Mouse (Mus musculus) v-Abl transformed pro-B cells (cell line): ENCODE measurements at regions not wholly inside any gene's neighbourhood (a gene's known extent, or its start where the extent isn't known, plus 50 kb on each side); places are given as distances from the start of the nearest gene placed in this dataset.

Experiments used
- in situ Hi-C, 2 experiments: fragments of 400-800 bp; cut with MboI; formaldehyde crosslinking; loops; one replicate each; pipeline ENCODE4 v1.15.1; 2025; ENCODE audit not compliant: unreplicated experiment in 2 of 2

- in situ Hi-C loops = loop anchor here (5.0 to 25.0 kb wide), 4 partner anchors 235 to 410 kb away; partner anchors contain the start of gene Hes1 (in 1 of the 2)
Observed at GRCm38 (mm10) chr16:29826927-29827326, 237.3 kb upstream of the Hes1 start.

GRCm38 (mm10) chr16:29827776-29828175 is 236.4 kb upstream of the Hes1 start:
- in situ Hi-C loops = loop anchor here (5.0 to 25.0 kb wide), 4 partner anchors 235 to 410 kb away; partner anchors contain the start of gene Hes1 (in 1 of the 2)

GRCm38 (mm10) chr16:29829457-29829856 is 234.7 kb upstream of the Hes1 start:
- in situ Hi-C loops = loop anchor here (5.0 to 25.0 kb wide), 4 partner anchors 233 to 408 kb away; partner anchors contain the start of gene Hes1 (in 1 of the 2)

GRCm38 (mm10) chr16:29830101-29830500 is 234.1 kb upstream of the Hes1 start:
- in situ Hi-C loops = loop anchor here in 1 of 2 experiments (25.0 kb wide), 2 partner anchors 232 to 357 kb away; partner anchors contain the start of gene Hes1

GRCm38 (mm10) chr16:29833298-29833697 is 230.9 kb upstream of the Hes1 start:
- in situ Hi-C loops = loop anchor here in 1 of 2 experiments (25.0 kb wide), 2 partner anchors 229 to 354 kb away; partner anchors contain the start of gene Hes1

- in situ Hi-C loops = loop anchor here in 1 of 2 experiments (25.0 kb wide), 2 partner anchors 228 to 353 kb away; partner anchors contain the start of gene Hes1
Observed at GRCm38 (mm10) chr16:29833875-29834274, 230.3 kb upstream of the Hes1 start.

- in situ Hi-C loops = loop anchor here in 1 of 2 experiments (25.0 kb wide), 2 partner anchors 228 to 353 kb away; partner anchors contain the start of gene Hes1
Observed at GRCm38 (mm10) chr16:29834669-29835068, 229.5 kb upstream of the Hes1 start.

GRCm38 (mm10) chr16:29837025-29837629 is 227.1 kb upstream of the Hes1 start:
- in situ Hi-C loops = loop anchor here in 1 of 2 experiments (25.0 kb wide), 2 partner anchors 225 to 350 kb away; partner anchors contain the start of gene Hes1

- in situ Hi-C loops = loop anchor here in 1 of 2 experiments (25.0 kb wide), 2 partner anchors 224 to 349 kb away; partner anchors contain the start of gene Hes1
Observed at GRCm38 (mm10) chr16:29837874-29838273, 226.3 kb upstream of the Hes1 start.

GRCm38 (mm10) chr16:29838981-29839661 is 225.1 kb upstream of the Hes1 start:
- in situ Hi-C loops = loop anchor here in 1 of 2 experiments (25.0 kb wide), 2 partner anchors 223 to 348 kb away; partner anchors contain the start of gene Hes1

GRCm38 (mm10) chr16:29839662-29840001 is 224.6 kb upstream of the Hes1 start:
- in situ Hi-C loops = loop anchor here (10.0 to 25.0 kb wide), 3 partner anchors 223 to 348 kb away; partner anchors contain the start of gene Hes1 (in 2 of the 2)

GRCm38 (mm10) chr16:29840412-29840811 is 223.8 kb upstream of the Hes1 start:
- in situ Hi-C loops = loop anchor here (10.0 to 25.0 kb wide), 3 partner anchors 222 to 347 kb away; partner anchors contain the start of gene Hes1 (in 2 of the 2)

GRCm38 (mm10) chr16:29841132-29841531 is 223.1 kb upstream of the Hes1 start:
- in situ Hi-C loops = loop anchor here (10.0 to 25.0 kb wide), 3 partner anchors 221 to 346 kb away; partner anchors contain the start of gene Hes1 (in 2 of the 2)

GRCm38 (mm10) chr16:29842071-29842470 is 222.1 kb upstream of the Hes1 start:
- in situ Hi-C loops = loop anchor here (10.0 to 25.0 kb wide), 3 partner anchors 220 to 345 kb away; partner anchors contain the start of gene Hes1 (in 2 of the 2)

GRCm38 (mm10) chr16:29843490-29843889 is 220.7 kb upstream of the Hes1 start:
- in situ Hi-C loops = loop anchor here (10.0 to 25.0 kb wide), 3 partner anchors 219 to 344 kb away; partner anchors contain the start of gene Hes1 (in 2 of the 2)

GRCm38 (mm10) chr16:29844706-29845596 is 219.2 kb upstream of the Hes1 start:
- in situ Hi-C loops = loop anchor here (10.0 to 25.0 kb wide), 3 partner anchors 217 to 342 kb away; partner anchors contain the start of gene Hes1 (in 2 of the 2)

GRCm38 (mm10) chr16:29845597-29845986 is 218.6 kb upstream of the Hes1 start:
- in situ Hi-C loops = loop anchor here (10.0 to 25.0 kb wide), 3 partner anchors 217 to 342 kb away; partner anchors contain the start of gene Hes1 (in 2 of the 2)

GRCm38 (mm10) chr16:29847059-29847458 is 217.1 kb upstream of the Hes1 start:
- in situ Hi-C loops = loop anchor here (10.0 to 25.0 kb wide), 3 partner anchors 215 to 340 kb away; partner anchors contain the start of gene Hes1 (in 2 of the 2)

GRCm38 (mm10) chr16:29847734-29848133 is 216.4 kb upstream of the Hes1 start:
- in situ Hi-C loops = loop anchor here (10.0 to 25.0 kb wide), 3 partner anchors 215 to 340 kb away; partner anchors contain the start of gene Hes1 (in 2 of the 2)
